Mouse (Mus musculus) lung, postnatal 0 days (tissue): ENCODE results near the gene Pabpc1l. TPM values are rescaled to one million over a fixed set of nuclear protein-coding genes. Genes with fewer than 3 reads are reported as not detected.
"Not testable (repeated sequence)": the region's sequence is repeated elsewhere in the genome, so short reads cannot be mapped to it uniquely, and the experiment has no call there.

Experiments
- ATAC-seq: fragments of 200-750 bp; cut with Nextera tagmentation; 2 replicates; pipeline ENCODE4 v1.8.0; 2017; ENCODE audit warnings: moderate library complexity
- DNase-seq: peaks from one replicate; pipeline ENCODE4 v3.0.0-alpha.2; 2016; ENCODE audit warnings: low spot score
- H3K27ac ChIP-seq: fragments of 300-500 bp; sonication (generic); 2 replicates; pipeline ENCODE4 v1.5.1; 2014; ENCODE audit warnings: antibody characterized with exemption, mild to moderate bottlenecking, low read length, mixed read lengths
- H3K27me3 ChIP-seq: fragments of 300-500 bp; sonication (generic); replicated peaks from 2 replicates; pipeline ENCODE4 v1.6.1; 2014; ENCODE audit warnings: low read length, mixed read lengths; ENCODE audit not compliant: insufficient read depth
- H3K36me3 ChIP-seq: fragments of 300-500 bp; sonication (generic); 2 replicates; pipeline ENCODE4 v1.6.1; 2014; ENCODE audit warnings: low read length, mixed read lengths; ENCODE audit not compliant: insufficient read depth
- H3K4me1 ChIP-seq: fragments of 300-500 bp; sonication (generic); 2 replicates; pipeline ENCODE4 v1.6.1; 2014; ENCODE audit warnings: antibody characterized with exemption, low read depth, low read length, mixed read lengths; ENCODE audit not compliant: insufficient read depth
- H3K4me2 ChIP-seq: fragments of 300-500 bp; sonication (generic); replicated peaks from 2 replicates; pipeline ENCODE4 v1.6.1; 2014; ENCODE audit warnings: low read depth, mild to moderate bottlenecking, low read length, moderate library complexity, mixed read lengths
- H3K4me3 ChIP-seq: fragments of 300-500 bp; sonication (generic); 2 replicates; pipeline ENCODE4 v1.5.1; 2014; ENCODE audit warnings: low read depth, low read length
- H3K9ac ChIP-seq: fragments of 300-500 bp; sonication (generic); replicated peaks from 2 replicates; pipeline ENCODE4 v1.6.1; 2014; ENCODE audit warnings: low read depth, mild to moderate bottlenecking
- H3K9me3 ChIP-seq: fragments of 300-500 bp; sonication (generic); 2 replicates; pipeline ENCODE4 v1.6.1; 2016; ENCODE audit warnings: low read length, mixed read lengths
- CTCF ChIP-seq: IDR thresholded peaks from 2 replicates; pipeline ENCODE4 v1.5.1; 2016; ENCODE audit warnings: antibody characterized with exemption, mild to moderate bottlenecking
- EP300 ChIP-seq: IDR thresholded peaks from 2 replicates; pipeline ENCODE4 v1.6.1; 2016; ENCODE audit warnings: antibody characterized with exemption, mild to moderate bottlenecking, control low read depth
- WGBS: fragments of 180-500 bp; shearing (Covaris S2); extraction: QIAGEN DNeasy Blood & Tissue Kit; methylation state at CpG from one replicate; pipeline ENCODE4 v1.1.7; 2014; 5-methylcytosine and 5-hydroxymethylcytosine counted together
- polyA plus RNA-seq: library from polyadenylated mRNA; unstranded; fragments of >200 nt; fragmentation: Nextera tagmentation; extraction: Ambion mirVana; gene quantifications from 2 replicates; pipeline ENCODE4 v1.2.1, GENCODE M21; 2015

The Pabpc1l gene
- polyA plus RNA-seq, 1 experiment from 2014 or later = 0.60 TPM

DNA sequence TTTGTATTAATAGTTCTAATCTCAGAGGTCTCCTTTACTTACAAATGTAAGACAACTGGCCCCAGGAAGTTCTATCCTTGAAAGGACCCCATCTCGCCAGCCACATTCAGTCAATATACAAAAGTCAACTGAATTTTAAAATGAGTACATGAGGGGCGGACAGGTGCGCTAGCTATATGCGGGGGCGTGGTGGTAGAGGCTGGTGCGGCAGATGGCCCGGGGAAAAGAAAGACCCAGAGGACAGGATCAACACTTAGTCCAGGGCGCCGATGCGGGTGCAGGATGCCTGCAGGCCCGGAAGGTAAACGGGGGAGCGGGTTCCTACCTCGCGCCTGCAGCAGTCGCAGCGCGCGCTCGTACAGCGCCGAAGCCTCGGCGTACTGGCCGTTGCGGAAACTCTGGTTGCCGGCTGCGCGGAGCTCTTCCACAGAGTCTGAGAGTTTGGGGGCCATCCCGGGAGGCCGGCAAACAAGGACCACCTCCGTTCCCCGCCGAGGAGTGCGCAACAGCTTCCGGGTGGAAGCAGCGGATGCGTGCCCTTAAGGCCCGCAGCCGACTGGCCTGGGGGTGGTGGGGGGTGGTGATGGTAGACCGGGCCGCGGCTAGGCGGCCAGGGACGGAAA lies 45.0 kb downstream of the Pabpc1l start, which contains the start of gene Stk4:
Gene Stk4, plus strand, starts transcription at position 181 of the 623 bp plus-strand sequence.
- TF ChIP-seq EP300 (no peak), CTCF (no peak)
- Histone ChIP-seq H3K27me3 (no peaks in the 10 kb centered on the region), H3K9me3 (no peaks in the 10 kb centered on the region), H3K4me2 (peak within 1 kb of the TSS; percentile 88), H3K4me3 (peak within 1 kb of the TSS; percentile 93), H3K27ac (peak within 1 kb of the TSS; percentile 84), H3K36me3 (no peaks in the 10 kb centered on the region; the same call in 1 of the 2 replicates), H3K9ac (peak within 1 kb of the TSS; percentile 75), H3K4me1 (peaks cover 21% of the 10 kb centered on the region; the same call in 1 of the 2 replicates)
- ATAC-seq (peak; percentile 30), DNase-seq (peak; percentile 43)
- WGBS = under 1% methylated on average over 36 of the region's 45 CpGs

DNA sequence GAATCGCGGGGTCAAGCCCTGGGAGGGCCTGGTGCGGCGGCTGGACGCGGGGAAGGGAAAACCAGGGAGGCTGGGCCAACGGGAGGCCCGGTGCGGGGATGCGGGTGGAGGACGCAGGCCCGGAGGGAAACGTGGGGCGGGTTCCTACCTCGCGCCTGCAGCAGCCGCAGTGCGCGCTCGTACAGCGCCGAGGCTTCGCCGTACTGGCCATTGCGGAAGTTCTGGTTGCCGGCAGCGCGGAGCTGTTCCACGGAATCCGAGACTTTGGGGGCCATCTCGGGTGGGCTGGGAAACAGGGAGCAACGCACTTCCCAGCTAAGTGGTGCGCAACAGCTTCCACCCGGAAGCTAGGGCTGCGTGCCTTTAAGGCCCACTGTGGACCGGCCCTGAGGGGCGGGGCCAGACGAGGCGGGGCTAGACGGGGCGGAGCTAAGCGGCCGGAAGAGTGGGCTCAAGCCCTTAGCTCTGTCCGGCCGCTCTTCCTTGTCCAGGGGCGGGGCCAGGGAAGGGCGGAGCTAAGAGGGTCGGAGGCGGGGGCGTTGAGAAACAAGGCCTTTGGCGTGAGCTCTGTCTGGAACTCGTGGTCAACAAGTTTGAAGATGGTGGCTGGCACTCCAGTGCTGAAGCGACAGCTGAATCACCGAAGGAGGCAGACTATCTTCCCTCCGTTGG lies 45.7 kb downstream of the Pabpc1l start, which contains the start of gene Tomm34:
Gene Tomm34, minus strand, starts transcription at position 405 of the 672 bp plus-strand sequence.
- ATAC-seq = peak; percentile 96
- 2% methylated on average over 48 of the region's 55 CpGs for WGBS

GRCm38 (mm10) chr2:164071437-164071820 lies 46.2 kb downstream of the Pabpc1l start:
- DNase-seq, H3K4me3 ChIP-seq, H3K9me3 ChIP-seq, H3K9ac ChIP-seq, ATAC-seq, H3K36me3 ChIP-seq, H3K27me3 ChIP-seq: not testable (repeated sequence)
- Histone ChIP-seq H3K4me2 (peak overlapping the region; percentile 88; the same call in 1 of the 2 replicates), H3K27ac (peak overlapping the region; percentile 59; the same call in 1 of the 2 replicates), H3K4me1 (peaks cover 22% of the 10 kb centered on the region; the same call in 1 of the 2 replicates)
- WGBS = 76% methylated on average over 11 of the region's 11 CpGs

More for the DNA sequence above, 45.7 kb downstream of the Pabpc1l start, which contains the start of gene Tomm34:
- H3K9me3 ChIP-seq = no peaks in the 10 kb centered on the region
- peak within 1 kb of the TSS; percentile 93 for H3K4me3 ChIP-seq
- H3K4me1 ChIP-seq = peaks cover 22% of the 10 kb centered on the region; the same call in 1 of the 2 replicates
- H3K27me3 ChIP-seq = no peaks in the 10 kb centered on the region
- DNase-seq = peak; percentile 98
- H3K36me3 ChIP-seq = no peaks in the 10 kb centered on the region; the same call in 1 of the 2 replicates
- H3K4me2 ChIP-seq = peak within 1 kb of the TSS; percentile 88
- H3K27ac ChIP-seq = peak within 1 kb of the TSS; percentile 84
- no peak for TF ChIP-seq CTCF
- no peak for TF ChIP-seq EP300
- H3K9ac ChIP-seq = peak within 1 kb of the TSS; percentile 75

DNA sequence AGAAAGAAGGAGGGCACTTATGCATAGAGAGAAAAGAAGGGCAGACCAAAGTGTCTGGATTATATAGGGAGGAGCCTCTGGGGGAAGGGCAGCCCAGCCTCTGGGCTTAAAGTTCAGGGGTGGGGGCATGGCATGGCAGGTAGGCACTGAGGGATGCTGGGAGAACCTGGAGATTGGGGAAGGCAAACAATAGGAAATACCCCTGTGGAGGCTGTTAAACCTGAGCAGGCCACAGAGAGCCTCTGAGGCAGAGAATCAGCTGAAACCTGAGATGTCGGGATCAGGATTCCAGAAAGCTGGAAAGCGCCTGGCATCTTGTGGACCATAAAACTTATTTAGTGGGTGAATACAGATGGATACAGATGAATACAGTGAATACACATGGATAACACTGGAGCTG lies 46.9 kb downstream of the Pabpc1l start:
- no peak overlapping the region for H3K9ac ChIP-seq
- no peak overlapping the region for H3K4me2 ChIP-seq
- H3K36me3 ChIP-seq = no peaks in the 10 kb centered on the region
- WGBS = 59% methylated on average over 2 of the region's 2 CpGs
- H3K4me1 ChIP-seq = peaks cover 22% of the 10 kb centered on the region; the same call in 1 of the 2 replicates
- ATAC-seq (no peak), DNase-seq (no peak)
- TF ChIP-seq EP300 (no peak), CTCF (no peak)
- no peak overlapping the region for H3K27ac ChIP-seq
- no peak overlapping the region for H3K4me3 ChIP-seq
- H3K9me3 ChIP-seq = no peaks in the 10 kb centered on the region
- no peaks in the 10 kb centered on the region for H3K27me3 ChIP-seq

DNA sequence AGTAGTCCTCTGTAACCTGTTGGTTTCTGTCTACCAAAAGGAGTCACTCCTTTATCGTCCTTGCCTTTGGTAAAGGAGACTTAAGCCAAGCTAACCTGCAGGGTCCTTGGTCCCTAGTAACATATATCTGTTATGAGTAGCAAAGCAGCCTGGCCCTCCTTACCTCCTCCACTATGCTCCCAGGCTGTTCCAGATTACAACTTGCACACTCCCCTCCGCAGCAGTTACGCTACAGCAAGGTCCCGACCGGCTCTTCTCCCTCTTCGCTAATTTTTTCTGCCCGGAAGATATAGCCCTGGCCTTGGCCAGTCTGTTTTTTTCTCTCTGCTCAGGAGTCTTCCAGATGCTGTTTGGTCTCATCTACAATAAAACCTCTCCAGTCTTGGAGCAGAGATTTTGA lies 47.9 kb downstream of the Pabpc1l start:
- Histone ChIP-seq H3K36me3 (no peaks in the 10 kb centered on the region), H3K4me2 (no peak overlapping the region), H3K4me3 (no peak overlapping the region), H3K27ac (no peak overlapping the region), H3K4me1 (peaks cover 22% of the 10 kb centered on the region; the same call in 1 of the 2 replicates), H3K27me3 (no peaks in the 10 kb centered on the region), H3K9ac (no peak overlapping the region), H3K9me3 (no peaks in the 10 kb centered on the region)
- WGBS = 82% methylated on average over 7 of the region's 7 CpGs
- no peak for DNase-seq
- TF ChIP-seq CTCF (no peak), EP300 (no peak)
- ATAC-seq = no peak

GRCm38 (mm10) chr2:164073918-164074578 lies 48.8 kb downstream of the Pabpc1l start:
- Histone ChIP-seq H3K4me2 (peak overlapping the region; percentile 78), H3K4me1 (peaks cover 19% of the 10 kb centered on the region; the same call in 1 of the 2 replicates), H3K36me3 (no peaks in the 10 kb centered on the region), H3K27me3 (no peaks in the 10 kb centered on the region), H3K9me3 (no peaks in the 10 kb centered on the region), H3K9ac (peak overlapping the region; percentile 57), H3K4me3 (peak overlapping the region; percentile 89), H3K27ac (peak overlapping the region; percentile 63)
- DNase-seq (peak; percentile 98), ATAC-seq (peak; percentile 86)
- WGBS = 1% methylated on average over 48 of the region's 48 CpGs
- TF ChIP-seq CTCF (peak; percentile 88), EP300 (no peak)
